Mouse (Mus musculus) bone marrow macrophage, adult 2 months (primary cell): ENCODE data around the gene Gtf2h4. TPM values are rescaled to one million over a fixed set of nuclear protein-coding genes. Genes with fewer than 3 reads are reported as not detected.

Experiments
- H3K27ac ChIP-seq: 2 replicates; pipeline ENCODE4 v1.5.1; 2012; ENCODE audit warnings: low read depth, low read length; ENCODE audit not compliant: insufficient read depth
- H3K4me1 ChIP-seq: 2 replicates; pipeline ENCODE4 v1.6.1; 2012; ENCODE audit warnings: low read length; ENCODE audit not compliant: control insufficient read depth, insufficient read depth
- H3K4me3 ChIP-seq: 2 replicates; pipeline ENCODE4 v1.5.1; 2012; ENCODE audit warnings: mild to moderate bottlenecking, low read length, moderate library complexity; ENCODE audit not compliant: insufficient read depth
- CTCF ChIP-seq: IDR thresholded peaks from 2 replicates; pipeline ENCODE4 v1.5.1; 2012; ENCODE audit warnings: low read depth, mild to moderate bottlenecking, low read length, moderate library complexity
- POLR2A ChIP-seq: IDR thresholded peaks from 2 replicates; pipeline ENCODE4 v1.6.1; 2012; ENCODE audit warnings: mild to moderate bottlenecking, low read depth, low read length, borderline replicate concordance
- polyA plus RNA-seq: library from polyadenylated mRNA; stranded (reverse); fragments of >200 nt; gene quantifications from 2 replicates; pipeline ENCODE4 v1.2.4, GENCODE M21; 2012; ENCODE audit not compliant: missing spikeins, insufficient read depth, insufficient read length

Gene Gtf2h4
- polyA plus RNA-seq, 1 experiment: 12.2 TPM

DNA sequence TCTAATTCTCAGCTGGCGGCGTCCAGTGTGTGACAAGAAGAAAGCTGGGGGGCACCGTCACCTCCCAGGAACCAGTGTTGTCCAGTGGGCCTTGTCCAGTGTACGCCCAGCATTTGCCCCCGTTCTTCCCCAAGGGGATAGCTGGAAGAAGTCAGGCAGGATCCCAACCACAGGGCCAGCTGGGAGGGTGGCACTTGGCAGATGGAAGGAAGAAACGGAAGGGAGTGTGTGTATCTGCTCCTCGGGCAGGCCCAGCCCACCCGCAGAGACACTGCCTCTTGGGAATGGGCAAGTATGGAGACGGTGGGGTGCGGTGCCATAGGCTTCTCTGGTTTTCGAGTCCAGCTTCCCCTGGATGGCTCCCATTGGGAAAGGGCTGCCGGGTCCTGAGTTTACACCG is 8.4 kb upstream of the Gtf2h4 start:
- H3K4me3 ChIP-seq: no peak overlapping the region
- TF ChIP-seq POLR2A: no peak
- no peak for TF ChIP-seq CTCF
- no peak overlapping the region for H3K27ac ChIP-seq
- no peaks in the 10 kb centered on the region for H3K4me1 ChIP-seq

DNA sequence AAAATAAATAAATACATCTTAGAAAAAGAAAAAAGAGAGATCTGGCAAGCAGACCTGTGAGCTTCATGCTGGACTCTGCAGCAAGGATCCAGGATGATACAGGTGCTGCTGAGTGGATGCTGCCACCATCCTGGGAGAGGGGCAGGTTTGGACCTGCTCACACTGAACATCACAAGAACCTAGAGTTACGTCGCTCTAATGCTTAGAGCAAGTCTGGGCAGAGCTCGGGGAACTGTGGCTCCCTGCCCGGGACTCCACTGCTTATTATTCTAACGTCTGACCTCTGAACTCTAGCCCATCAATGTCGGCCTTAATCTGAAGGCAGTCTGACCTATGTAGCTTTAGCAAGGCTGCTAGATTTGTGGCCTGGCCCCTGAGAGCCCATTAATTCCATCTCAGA is 7.1 kb upstream of the Gtf2h4 start:
- Histone ChIP-seq H3K4me1 (no peaks in the 10 kb centered on the region), H3K27ac (no peak overlapping the region), H3K4me3 (no peak overlapping the region)

DNA sequence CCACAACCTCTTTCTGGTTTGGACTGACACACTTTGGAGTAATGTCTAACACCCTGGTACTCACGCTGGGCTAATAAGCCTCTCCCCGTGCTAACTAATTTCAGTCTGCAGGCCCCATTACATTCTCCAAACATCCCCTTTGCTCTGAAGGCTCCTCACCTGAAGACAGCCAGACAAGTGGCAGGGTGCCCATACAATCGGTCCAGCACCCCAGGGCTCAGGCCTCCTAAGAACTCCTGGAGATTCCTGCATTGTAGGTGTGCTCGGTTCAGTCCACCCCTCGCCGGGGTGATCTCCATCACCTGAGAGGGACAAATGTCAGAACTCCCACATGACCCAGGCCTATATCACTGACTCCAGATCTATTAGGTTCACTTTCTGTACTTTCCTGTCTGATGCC is 1.0 kb downstream of the Gtf2h4 start:
- TF ChIP-seq POLR2A (no peak), CTCF (no peak)
- H3K4me3 ChIP-seq: peak overlapping the region; percentile 87
- no peak overlapping the region for H3K27ac ChIP-seq

More for the DNA sequence above, 7.1 kb upstream of the Gtf2h4 start:
- TF ChIP-seq POLR2A: no peak
- TF ChIP-seq CTCF: no peak

DNA sequence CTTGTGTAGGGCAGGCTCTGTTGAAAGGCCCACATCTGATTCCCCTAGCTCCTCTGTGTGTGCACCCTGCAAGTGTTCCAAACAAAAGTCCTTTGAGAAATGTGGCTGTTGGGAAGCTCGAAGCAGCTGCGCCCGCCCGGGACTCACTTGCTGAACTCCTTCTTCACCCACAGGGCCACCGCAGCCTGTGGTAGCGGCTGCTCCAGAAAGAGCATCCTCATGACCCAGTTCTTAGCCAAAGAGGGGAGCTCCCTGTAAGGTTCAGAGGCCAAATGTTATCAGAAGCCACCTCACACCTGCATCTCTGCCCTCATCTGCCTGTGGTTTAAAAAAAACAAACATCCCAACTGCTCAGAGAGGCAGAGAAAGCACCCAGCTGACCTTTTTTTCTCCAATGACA is 1.7 kb downstream of the Gtf2h4 start:
- no peak for TF ChIP-seq POLR2A

More for the DNA sequence above, 1.0 kb downstream of the Gtf2h4 start:
- H3K4me1 ChIP-seq: peaks cover 7% of the 10 kb centered on the region; the same call in 1 of the 2 replicates

DNA sequence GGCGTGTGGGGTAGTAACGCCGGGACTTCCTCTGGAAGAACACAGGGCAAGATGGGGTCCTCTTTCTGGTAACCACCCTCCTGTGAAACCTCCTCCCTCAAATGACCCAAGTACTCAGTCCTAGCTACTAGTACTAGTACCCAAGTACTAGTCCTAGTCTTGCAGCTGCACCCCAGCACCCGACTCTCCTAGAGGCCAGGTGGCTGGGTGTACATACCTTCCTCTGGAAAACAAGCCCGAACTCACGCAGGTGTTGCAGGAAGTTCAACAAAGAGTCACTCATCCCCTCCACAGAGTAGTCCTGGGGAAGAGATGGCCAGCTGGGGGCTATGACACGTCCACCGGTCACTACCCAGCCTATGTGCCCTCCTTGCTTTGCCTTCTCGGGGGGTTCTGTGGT is 3.8 kb downstream of the Gtf2h4 start:
- TF ChIP-seq POLR2A: no peak
- TF ChIP-seq CTCF: no peak
- Histone ChIP-seq H3K27ac (no peak overlapping the region), H3K4me1 (peaks cover 7% of the 10 kb centered on the region; the same call in 1 of the 2 replicates), H3K4me3 (no peak overlapping the region)

More for the DNA sequence above, 1.7 kb downstream of the Gtf2h4 start:
- Histone ChIP-seq H3K27ac (no peak overlapping the region), H3K4me1 (peaks cover 7% of the 10 kb centered on the region; the same call in 1 of the 2 replicates), H3K4me3 (no peak overlapping the region)

DNA sequence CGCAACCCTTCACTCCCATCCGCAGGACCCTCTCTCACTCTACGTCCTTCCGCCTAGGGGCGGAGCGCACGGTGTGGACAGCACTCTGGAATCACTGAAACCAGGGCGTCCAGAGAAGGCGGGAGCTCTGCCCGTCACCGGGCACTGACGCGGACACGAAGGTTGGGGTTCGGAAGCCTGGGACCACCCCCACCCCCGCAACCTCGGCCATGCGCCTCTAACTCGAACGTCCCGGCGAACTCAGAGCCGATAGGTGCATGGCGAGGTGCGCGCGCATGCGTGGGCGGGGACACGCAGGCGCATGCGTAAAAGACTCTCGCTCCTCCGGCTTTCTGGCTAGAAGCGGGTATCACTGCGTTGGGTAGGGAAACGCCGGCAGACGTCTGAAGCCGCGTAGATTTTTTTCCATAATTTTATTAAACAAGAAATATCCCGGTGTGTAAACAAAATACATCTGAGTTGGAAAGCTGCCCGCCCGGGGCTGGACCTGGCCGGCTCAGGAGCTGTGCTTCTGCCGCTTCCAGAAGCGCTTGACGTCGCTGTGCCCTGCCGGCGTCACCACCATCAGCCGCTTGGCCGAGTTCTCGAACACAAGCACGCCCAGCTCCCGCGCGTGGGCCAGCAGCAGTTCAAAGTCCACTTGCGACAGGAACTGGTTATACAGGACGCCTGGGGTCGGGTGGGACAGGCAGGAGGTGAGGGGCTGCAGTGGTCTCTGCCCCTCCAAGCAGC is 6.0 kb downstream of the Gtf2h4 start, which contains the start of gene Vars2:
Gene Vars2 (minus strand): TSS at position 259 of the 732 bp plus-strand sequence.
- H3K4me1 ChIP-seq: peaks cover 3% of the 10 kb centered on the region; the same call in 1 of the 2 replicates
- H3K27ac ChIP-seq: peak within 1 kb of the TSS; percentile 54
- TF ChIP-seq CTCF (no peak), POLR2A (no peak)
- peak within 1 kb of the TSS; percentile 96 for H3K4me3 ChIP-seq

DNA sequence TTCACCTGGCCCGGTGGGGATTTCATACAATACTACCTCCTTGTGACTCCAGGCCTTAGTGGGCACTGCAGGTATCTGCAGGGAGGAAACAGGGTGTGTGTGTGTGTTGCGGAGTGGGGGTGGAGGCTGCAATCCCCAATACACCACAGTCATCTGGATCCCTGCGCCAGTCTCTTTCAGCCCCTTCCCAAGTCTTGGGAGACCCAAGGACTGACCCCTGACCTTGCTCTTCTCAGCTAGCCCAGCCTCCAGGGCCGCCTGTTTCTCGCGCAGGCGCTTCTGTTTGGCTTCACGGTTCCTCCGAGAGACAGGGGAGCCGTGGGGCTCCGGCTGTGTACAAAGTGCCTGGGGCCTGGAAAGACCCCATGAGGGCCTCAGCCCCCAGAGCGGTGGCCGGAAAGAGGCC is 6.7 kb downstream of the Gtf2h4 start:
- TF ChIP-seq POLR2A (no peak), CTCF (no peak)
- peak overlapping the region; percentile 54 for H3K27ac ChIP-seq
- H3K4me1 ChIP-seq: peaks cover 3% of the 10 kb centered on the region; the same call in 1 of the 2 replicates
- peak overlapping the region; percentile 96 for H3K4me3 ChIP-seq

DNA sequence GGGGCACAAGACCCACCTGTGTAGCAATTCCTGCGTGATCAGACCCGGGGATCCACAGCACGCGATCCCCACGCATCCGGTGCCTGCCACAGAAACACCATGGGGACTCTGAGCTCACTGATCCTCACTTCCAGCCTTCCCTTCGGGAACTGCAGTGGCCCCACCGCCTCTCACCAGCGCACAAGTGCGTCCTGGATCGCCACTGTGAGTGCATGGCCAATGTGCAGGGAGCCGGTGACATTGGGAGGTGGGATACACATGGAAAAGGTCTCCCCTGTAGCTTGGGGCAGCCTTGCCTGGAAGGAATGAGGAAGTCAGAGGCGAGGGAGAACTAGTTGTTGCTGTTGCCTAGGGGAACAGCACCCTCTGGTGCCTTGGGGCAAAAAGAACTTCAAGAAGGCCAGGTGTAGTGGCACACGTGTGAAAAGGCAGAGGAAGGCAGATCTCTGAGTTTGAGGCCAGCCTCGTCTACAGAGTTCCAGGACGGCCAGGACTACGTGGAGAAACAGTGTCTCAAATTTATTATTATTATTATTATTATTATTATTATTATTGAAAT is 7.5 kb downstream of the Gtf2h4 start:
- Histone ChIP-seq H3K4me1 (peaks cover 3% of the 10 kb centered on the region; the same call in 1 of the 2 replicates), H3K27ac (no peak overlapping the region), H3K4me3 (no peak overlapping the region)
- TF ChIP-seq POLR2A (no peak), CTCF (peak; percentile 51)

DNA sequence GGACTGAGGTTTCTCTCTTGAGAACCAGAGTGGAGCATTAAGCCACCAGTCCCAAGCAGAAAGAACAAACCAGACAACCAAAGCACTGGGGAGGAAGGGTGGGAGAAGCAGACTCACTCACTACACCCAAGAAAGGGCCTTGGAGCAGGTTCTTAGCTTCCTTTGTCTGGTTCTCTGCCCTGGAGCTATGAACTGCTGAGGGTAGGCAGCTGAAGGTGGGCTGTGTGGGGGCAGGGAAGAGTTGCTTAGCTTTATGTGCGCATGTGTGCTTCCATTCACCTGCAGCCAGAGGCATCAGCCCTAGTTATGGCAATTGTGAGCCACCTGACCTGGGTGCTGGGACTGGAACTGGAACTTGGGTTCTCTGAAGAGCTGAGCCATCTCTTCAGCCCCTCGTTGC is 20.5 kb downstream of the Gtf2h4 start:
- TF ChIP-seq POLR2A: no peak
- TF ChIP-seq CTCF: no peak
- Histone ChIP-seq H3K4me3 (no peak overlapping the region), H3K4me1 (no peaks in the 10 kb centered on the region), H3K27ac (no peak overlapping the region)

DNA sequence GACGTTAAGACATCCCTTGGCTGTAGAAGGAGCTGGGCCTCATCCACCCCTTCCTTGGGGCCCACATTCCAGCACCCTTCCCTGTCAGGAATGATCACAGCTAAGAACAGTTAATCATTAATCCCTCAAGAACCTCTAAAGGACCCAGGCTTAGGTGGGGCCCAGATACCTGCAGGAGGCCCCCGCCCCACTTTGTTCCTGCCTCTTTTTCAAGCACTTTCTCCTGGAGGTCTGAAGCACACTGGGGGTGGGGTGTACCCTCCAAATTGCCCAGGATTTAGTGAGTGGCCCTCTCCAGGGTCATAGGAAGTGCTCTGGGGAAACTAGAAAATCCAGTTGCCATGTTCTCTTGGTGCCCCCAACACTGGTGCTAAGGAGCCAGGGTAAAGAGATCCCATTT is 24.1 kb downstream of the Gtf2h4 start:
- TF ChIP-seq POLR2A: no peak
- TF ChIP-seq CTCF: no peak
- Histone ChIP-seq H3K4me3 (no peak overlapping the region), H3K4me1 (no peaks in the 10 kb centered on the region), H3K27ac (no peak overlapping the region)
